Mouse (Mus musculus) adrenal gland, postnatal 25 days (tissue): ENCODE results near the gene Hapln2. TPM values are rescaled to one million over a fixed set of nuclear protein-coding genes. Genes with fewer than 3 reads are reported as not detected.
A peak's percentile ranks its signal among the peaks of the same experiment; 100 is the strongest.

ENCODE experiments used
- DNase-seq: peaks from one replicate; pipeline ENCODE4 v3.0.0; 2021; ENCODE audit warnings: mixed read lengths
- total RNA-seq: library from RNA; stranded (reverse); gene quantifications from 2 replicates; pipeline ENCODE4 v1.2.3, GENCODE M21; 2021

The Hapln2 gene
- total RNA-seq, 1 experiment from 2014 or later, result not detected

- no peak for DNase-seq
Observed at GRCm38 (mm10) chr3:88005822-88006786, 21.3 kb downstream of the Hapln2 start.

- DNase-seq, result peak; percentile 66
Observed at GRCm38 (mm10) chr3:88002291-88002976, 24.9 kb downstream of the Hapln2 start.

- DNase-seq, result peak; percentile 56
Observed at GRCm38 (mm10) chr3:88000816-88001595, 26.4 kb downstream of the Hapln2 start.

GRCm38 (mm10) chr3:88000181-88000580 is 27.2 kb downstream of the Hapln2 start, which contains the start of gene Bcan:
Gene Bcan (minus strand): TSS chr3:88000230.
- DNase-seq, result peak; percentile 64

- peak; percentile 30 for DNase-seq
Observed at GRCm38 (mm10) chr3:87999243-87999895, 28.0 kb downstream of the Hapln2 start.

- no peak for DNase-seq
Observed at GRCm38 (mm10) chr3:87998747-87999146, 28.6 kb downstream of the Hapln2 start.

GRCm38 (mm10) chr3:87996971-87997614 is 30.3 kb downstream of the Hapln2 start:
- peak; percentile 57 for DNase-seq

GRCm38 (mm10) chr3:87996401-87996800 is 31.0 kb downstream of the Hapln2 start:
- DNase-seq, result no peak

- no peak for DNase-seq
Observed at GRCm38 (mm10) chr3:87995331-87995730, 32.1 kb downstream of the Hapln2 start.

GRCm38 (mm10) chr3:87993436-87993835 is 33.9 kb downstream of the Hapln2 start:
- peak; percentile 56 for DNase-seq

GRCm38 (mm10) chr3:87989935-87990334 is 37.4 kb downstream of the Hapln2 start:
- no peak for DNase-seq

GRCm38 (mm10) chr3:87988068-87988467 is 39.3 kb downstream of the Hapln2 start:
- no peak for DNase-seq

- no peak for DNase-seq
Observed at GRCm38 (mm10) chr3:87987633-87988032, 39.8 kb downstream of the Hapln2 start.

GRCm38 (mm10) chr3:87986868-87987267 is 40.5 kb downstream of the Hapln2 start:
- peak; percentile 96 for DNase-seq

- DNase-seq, result no peak
Observed at GRCm38 (mm10) chr3:87985505-87986320, 41.7 kb downstream of the Hapln2 start.

GRCm38 (mm10) chr3:87984094-87984493 is 43.3 kb downstream of the Hapln2 start:
- DNase-seq, result no peak

- no peak for DNase-seq
Observed at GRCm38 (mm10) chr3:87983627-87984026, 43.8 kb downstream of the Hapln2 start.

GRCm38 (mm10) chr3:87982836-87983601 is 44.4 kb downstream of the Hapln2 start:
- DNase-seq, result no peak
